Mouse (Mus musculus) adrenal gland (tissue): ENCODE results near the gene Synpr.

Experiments used
- intact Hi-C: fragments of 180-260 bp; cut with DNase I; formaldehyde crosslinking; loops from one replicate; pipeline ENCODE4 v1.15.1; 2025

Synpr gene

DNA sequence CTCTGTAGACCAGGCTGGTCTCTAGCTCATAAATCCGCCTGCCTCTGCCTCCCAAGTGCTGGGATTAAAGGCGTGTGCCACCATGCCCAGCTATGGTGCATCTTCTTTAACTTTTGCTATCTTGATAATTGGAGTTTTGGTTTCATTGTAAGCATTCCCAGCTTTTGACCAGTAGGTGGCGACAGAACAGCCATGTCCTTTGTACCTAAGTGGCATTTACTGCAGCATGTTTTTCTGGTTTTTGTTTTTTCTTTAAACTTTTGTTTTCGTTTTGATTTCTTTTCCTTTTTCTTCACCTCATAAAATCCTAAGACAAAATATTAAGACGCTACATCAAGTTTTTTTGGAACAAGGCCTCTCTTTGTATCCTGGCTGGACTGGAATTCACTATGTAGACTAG, 69.6 kb downstream of the Synpr start:
- intact Hi-C loops: loop anchor here (5.0 kb wide), 1 partner anchor 563 kb away; no protein-coding TSS in a partner anchor

DNA sequence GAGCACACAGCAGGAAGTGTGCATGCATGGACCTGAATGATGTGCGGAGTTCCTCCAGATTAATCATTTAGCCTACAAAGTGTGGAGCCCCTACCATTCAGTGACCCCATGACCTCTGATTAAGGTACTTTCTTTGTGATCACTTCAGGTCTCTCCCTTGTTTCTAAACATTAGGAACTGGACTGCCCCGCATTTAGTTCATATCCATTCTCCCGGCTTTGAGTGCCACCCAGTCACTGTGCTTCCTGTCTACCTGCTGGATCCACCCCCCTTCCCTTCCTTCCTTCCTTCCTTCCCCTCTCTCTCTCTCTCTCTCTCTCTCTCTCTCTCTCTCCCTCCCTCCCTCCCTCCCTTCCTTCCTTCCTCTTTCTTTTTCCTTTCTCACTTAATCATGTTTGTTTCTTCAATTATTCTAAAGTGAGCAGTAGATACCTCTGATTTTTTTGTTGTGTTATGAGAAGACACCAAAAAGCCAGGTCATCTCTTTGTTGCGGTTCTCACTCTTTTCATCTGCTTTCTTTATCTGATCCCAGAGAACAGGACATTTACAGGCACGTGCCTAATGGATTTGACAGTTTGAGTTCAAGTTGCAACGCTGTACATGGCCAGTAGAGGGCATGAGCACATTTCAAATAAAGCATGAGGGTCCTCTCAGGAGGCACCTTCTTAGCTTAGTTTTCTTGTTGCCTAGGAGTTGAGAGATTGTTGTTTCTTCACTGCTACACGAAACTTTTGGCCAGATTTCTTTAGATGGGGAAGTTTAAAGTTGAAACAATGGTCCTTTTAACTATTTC, 71.2 kb downstream of the Synpr start:
- intact Hi-C loops: no loop called here

DNA sequence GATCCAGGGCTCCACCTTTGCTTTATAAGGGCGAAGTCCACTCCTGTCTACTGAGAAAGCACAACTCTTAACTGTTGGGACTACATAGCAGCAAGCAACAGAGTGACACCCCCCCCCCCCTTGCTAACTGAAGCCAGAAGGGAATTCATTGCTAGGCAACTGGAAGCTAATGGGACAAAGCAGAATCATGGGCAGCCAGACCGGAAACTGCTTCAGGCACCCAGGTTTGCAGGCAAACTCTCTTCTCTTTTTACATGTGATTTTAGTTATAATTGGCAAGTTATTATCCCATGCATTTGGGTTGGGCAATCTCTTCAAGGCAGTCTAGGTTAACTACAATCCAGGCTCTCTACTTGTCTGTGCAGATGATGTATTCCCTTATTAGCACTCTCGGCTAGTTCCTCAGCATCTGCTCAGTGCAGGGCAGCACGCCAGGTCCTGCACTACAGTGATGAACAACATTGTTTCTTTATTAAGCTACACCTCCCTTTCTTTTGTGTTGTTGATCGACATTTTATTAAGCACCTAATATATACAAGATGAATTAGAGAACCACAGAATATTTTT, 72.6 kb downstream of the Synpr start:
- intact Hi-C loops: no loop called here

DNA sequence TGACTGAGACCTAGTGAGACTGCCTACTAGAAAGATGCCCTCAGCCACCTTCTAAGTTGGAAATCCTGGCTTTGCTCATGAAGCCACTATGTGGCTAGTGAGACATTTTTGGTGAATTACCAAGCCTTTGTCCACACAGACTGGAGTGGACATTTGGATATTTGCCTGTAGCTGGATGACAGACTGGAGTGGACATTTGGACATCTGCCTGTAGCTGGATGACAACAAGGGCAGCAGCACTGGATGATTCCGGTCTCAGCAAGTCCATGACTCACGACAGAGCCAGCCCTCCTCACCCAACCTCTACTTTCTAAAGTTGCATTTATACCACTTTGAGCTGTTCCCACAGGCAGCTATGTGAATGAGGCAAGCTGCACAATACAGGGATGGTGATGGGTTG, 73.5 kb downstream of the Synpr start:
- intact Hi-C loops: no loop called here

DNA sequence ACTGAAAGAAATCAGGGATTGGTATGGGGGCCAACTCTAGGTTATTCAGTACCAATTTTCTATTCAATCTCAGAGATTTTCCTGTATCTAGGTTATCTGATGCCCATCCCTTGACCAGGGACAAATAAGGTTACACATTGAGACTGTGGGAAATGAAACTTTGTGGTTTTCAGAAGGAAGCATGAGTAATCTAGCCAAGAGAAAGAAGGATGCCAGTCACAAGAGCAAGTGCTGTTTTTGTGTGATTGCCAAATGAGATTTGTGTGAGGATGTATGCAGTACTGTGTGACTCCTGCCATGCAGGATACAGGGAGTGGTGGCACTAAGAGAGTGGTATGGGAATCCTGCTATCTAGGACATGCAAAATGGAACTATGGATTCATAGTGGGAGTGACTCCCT, 76.6 kb downstream of the Synpr start:
- intact Hi-C loops: no loop called here

DNA sequence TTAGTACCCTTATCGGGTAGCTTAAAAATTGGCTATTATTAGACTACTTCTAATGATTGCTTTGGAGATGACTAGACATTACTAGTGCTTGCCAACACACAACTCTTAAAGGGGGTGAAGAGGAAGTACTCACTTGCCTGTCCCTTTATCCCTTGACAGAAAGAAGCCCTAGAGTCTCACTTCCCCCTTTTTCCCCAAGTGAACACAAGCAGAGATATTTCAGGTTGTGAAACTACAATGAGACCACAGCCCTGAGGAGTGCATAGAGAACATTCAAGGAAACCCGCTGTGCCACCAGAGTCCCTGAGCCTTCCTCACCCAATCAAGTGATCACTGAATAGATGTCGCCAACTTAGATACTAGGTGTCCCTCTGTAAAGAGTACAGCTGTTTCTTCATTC, 77.1 kb downstream of the Synpr start:
- intact Hi-C loops: no loop called here

DNA sequence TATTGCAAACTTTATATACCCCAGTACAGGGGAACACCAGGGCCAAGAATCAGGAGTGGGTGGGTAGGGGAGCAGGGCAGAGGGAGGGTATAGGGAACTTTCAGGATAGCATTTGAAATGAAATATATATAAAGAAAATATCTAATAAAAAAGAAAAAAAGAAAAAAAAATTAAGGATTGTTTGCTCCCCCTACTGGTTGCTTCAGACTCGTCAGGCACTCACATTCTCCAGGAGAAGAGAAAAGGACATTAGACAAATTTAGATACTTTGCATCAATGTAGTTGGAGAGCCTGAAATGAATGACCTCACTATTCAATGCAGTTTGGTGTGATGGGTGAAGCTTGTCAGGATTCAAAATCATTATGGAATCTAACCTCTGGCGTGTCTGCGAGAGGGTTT, 83.7 kb downstream of the Synpr start:
- intact Hi-C loops: no loop called here

DNA sequence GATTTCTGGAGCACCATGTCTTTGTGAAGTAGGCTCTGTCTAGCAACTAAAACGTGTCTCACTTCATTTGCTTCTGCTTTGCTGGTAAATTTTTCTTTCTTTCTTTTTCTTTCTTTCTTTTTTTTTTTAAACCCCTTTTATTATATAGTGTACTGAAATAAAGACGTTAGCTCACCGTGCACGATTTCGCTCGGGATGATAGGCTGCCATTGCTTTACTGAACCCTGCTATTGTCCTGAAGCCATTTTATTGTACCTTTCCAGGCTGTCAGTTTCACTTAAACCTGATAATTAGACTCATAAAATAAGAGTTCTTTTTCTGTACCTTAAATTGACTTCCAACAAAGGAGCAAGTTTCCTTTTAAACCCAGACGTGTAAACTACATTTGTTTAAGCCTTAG, 104.5 kb downstream of the Synpr start:
- intact Hi-C loops: no loop called here

DNA sequence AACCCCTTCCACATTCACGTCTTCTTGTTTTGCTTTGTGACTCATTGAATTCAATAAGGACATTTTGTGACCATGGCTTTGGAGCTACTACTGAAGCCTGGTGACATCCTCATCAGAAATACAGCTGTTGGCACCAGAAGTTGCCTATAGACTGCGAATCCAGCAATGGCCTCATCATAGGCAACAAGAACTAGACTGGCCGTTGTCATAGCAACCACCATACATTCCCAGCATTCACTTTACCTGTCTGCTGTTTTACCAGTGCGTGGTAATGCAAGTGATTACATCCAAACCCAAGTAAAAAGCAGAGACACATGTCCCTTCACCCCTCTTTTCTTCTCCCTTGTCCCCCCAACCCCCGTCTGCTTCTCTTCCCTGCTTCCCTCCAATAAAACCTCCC, 105.4 kb downstream of the Synpr start:
- intact Hi-C loops: no loop called here

DNA sequence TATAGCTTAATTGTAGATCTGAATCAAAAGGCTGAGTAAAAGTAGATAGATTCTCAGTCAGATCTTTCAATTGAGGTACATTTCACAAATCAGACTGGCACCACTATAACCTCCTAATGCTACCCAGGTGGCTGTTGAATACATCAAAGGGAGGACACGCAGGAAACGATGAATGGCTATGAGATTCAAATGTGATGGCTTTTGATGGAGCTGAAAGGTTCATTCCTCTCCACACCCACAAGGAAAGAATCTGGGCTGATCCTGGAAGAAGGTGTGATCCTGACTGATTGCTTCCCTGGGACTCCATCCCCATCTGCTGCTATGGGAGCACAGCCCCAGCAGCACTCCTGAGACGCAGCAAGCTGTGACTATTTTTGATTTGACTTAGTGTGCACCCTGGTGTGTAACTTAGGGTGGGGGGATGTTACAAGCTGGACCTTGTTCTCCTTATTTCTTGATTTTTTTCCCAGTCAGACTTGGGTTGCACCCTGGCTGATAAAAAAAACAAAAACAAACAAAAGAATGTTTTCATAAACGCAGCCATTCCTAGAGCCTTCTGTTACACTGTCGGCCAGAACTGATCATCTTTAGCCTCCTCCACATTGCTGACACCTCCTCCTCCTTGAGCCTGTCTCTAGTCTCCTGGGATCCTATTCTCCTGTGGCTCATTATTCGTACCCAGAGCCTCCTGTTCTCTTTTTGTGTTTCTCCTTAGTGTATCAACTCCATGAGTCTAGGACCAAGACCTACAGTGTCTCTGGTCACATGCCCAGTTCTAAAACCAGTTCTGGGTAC, 114.8 kb downstream of the Synpr start:
- intact Hi-C loops: no loop called here

DNA sequence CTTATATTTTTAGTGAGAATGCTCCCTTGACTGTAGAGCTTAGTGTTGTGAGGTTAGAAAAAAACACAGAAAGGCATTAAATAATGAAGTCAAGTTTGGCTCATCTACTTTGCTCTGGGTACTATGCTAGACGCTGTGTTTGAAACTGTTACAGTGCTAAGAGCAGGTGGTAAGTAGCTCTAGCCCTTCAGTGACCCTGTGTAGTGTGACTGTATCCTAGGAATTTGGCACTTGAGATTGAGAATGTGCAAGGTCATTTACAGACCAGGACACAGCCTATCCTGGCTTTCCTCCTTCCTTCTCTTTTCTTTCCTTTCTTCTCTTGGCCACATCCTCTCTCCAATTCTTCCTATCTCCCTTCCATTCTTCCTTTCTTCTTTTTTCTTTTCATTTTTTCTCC, 127.1 kb downstream of the Synpr start:
- intact Hi-C loops: no loop called here

DNA sequence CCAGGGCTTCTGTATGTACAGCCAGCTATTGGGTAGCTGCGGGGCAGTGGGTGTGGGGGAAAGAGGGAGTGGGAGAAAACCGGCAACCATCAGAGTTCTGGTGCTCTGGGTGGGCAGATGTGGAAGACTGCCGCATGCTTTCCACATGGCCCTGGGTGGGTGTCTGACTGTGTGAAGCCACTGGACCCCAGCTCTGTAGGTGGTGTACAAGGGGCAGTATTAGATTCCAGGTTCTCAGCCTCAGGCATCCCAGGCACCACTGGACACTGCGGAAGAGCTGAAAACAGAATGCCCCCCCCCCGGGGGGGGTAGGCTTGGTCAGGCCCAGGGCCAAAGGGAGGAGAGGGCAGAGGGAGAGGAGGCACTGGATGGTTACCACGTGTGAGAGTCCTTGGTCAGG, 156.1 kb downstream of the Synpr start:
- intact Hi-C loops: no loop called here

DNA sequence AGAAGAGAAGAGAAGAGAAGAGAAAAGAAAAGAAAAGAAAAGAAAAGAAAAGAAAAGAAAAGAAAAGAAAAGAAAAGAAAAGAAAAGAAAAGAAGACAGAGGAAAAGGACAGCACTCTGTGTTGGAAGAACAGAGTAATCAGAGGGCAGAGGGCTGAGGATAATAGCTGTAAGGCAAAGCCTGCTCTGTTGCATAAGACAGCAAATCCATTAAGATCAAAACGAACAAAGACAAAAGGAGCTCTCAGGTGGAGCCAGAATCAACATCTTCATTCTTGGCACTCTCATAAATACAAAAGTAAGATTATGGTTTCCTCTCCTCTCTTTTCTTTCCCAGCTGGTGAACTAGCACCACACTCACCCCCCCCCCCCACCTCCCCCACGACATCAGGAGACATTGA, 160.3 kb downstream of the Synpr start:
- intact Hi-C loops: no loop called here

DNA sequence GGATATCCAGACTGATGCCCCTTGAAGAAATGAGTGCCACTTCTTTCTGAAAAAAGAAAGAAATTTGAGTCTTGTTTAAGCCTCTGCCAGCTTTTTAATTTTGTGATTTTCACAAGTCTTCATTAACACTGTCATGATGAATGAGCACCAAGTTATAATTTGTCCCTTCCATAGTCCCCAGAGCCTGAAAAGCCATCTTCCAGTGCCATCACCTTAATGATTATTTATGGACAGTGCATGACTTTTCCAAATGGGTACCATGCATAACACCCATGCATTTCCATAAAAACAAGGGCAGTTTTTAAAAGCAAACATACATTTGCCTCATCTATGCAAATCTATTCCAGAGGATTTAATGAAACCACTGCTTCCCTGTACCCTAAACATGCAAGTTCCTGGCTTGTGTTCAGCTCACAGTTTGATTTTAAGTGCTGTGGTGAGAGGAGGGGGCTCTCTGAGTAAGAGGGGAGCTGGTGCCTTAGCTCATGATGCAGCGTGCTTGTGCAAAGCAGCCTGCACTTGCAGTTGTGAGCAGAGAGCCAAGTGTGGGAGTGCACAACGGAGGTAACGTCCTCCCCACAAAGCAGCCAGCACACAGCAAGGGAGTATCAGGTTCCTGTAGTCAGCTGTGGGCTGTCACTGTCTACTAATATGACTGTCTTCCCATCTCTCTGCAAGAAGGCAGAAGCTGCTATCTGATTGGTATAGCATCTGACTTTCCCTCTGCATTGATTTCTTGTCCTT, 169.1 kb downstream of the Synpr start:
- intact Hi-C loops: no loop called here

DNA sequence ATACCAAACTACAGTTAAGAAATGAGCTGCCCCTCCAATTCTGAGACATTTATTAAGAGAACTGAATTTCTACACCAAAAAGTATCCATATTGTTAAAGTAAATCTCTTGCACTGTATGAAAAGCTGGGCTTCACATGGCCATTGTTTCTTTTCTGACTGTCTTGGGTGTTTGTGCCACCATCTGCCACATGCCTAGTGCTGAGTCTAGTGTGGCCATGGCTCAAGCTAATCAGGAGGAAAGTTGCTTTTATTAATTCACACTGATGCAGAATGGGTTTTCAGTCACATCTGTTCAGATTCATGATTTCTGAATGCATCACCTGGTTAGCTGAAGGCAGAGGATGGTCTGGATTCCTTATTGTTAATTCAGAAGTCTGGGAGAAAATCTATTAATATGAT, 170.4 kb downstream of the Synpr start:
- intact Hi-C loops: loop anchor here (5.0 kb wide), 1 partner anchor 462 kb away; no protein-coding TSS in a partner anchor

DNA sequence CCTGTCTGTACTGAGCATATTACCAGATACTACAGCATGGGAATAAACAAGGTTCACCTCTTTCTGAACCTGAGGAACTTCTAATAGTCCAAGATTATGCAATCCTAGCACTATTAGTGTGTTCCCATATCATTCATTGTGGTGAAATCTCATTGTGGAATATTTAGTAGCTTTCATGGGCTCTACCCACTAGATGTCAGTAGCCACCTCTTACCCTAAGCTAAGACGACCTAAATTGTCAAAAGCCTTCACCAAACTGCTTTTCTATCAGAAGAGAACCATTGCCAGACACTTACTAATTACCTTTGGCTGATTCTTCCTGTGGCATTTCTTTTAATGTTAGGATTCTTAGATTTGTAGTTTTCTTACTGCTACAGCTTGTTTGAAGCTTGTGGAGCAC, 174.8 kb downstream of the Synpr start:
- intact Hi-C loops: loop anchor here (2.0 to 5.0 kb wide), 2 partner anchors 441 to 458 kb away; no protein-coding TSS in a partner anchor

DNA sequence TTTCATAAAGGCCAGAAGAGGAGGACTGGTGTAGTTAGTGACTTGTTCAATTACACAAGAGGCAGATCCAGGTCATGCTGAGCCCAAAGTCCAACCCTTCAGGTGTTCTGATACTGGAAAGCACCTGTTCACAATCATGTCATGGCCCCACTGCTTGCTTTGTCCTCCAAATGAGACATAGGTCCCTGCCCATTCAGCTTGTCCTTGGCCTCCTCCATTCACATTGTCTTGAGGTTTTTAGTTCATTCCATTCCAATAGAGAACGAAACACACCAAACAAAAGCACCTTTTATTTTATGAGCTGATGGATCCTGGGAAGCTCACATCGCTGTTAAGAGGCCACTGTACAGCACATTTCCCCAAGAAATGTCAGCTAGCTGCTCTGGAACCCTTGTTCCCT, 184.6 kb downstream of the Synpr start:
- intact Hi-C loops: no loop called here

DNA sequence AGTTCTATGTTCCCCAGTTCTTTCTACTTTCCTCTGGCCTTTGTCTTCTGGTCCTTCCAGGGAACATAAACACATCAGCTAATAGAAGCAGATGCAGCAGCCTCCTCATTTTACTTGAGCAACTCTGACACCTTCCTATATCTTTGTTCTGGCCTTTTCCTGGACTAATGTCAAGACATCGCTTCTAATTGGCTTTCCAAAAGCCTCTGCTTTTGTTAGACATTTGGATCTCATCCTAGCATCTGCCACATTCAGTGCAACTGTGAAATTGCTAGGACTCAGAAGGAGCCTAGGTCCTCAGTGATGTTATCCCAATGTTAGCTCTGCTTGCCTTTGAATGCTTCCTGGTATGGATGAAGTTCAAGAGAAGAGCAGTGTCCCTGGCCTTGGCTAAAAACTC, 193.2 kb downstream of the Synpr start:
- intact Hi-C loops: no loop called here

DNA sequence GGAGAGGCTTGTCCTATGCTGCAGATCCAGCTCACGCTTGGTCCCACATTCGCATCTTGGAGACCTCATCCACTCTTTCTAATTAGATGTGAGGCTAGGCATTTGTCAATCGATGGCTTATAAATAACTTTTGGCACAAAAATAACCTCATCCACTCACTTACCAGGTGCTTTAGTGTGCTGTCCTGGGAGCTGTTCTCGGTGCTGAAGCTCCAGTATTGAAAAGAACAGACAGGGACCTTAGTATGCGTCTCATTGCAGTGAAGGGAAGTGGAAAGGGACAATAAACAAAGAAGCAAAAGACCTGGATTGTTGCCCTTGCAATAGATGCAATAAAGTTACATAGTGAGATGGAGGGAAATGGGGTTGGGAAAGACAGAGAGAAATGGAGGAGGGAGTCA, 220.8 kb downstream of the Synpr start:
- intact Hi-C loops: no loop called here

DNA sequence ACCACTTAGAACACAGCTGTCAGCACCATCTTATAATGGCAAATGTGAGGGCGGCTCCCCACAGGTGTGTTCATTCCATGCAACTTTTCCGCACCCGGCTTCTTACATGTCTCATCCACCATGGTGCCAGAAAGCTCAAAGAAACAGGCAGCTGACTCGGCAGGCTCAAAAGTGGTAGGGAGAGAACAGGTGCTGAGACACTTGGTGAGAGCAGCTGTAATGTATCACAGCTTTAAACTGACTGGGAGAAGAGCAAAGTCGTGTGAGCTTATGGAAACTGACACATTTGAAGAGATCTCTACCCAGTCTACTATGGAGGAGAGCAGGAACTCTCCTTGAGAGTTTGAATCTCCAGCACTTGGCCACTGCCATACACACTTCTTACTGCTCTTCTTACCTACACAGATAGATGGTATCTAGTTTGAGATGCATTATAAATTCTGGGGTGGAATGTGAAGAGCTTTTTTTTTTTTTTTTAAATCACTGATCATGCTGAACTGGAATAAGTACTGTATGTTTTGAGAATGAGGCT, 234.1 kb downstream of the Synpr start:
- intact Hi-C loops: no loop called here

DNA sequence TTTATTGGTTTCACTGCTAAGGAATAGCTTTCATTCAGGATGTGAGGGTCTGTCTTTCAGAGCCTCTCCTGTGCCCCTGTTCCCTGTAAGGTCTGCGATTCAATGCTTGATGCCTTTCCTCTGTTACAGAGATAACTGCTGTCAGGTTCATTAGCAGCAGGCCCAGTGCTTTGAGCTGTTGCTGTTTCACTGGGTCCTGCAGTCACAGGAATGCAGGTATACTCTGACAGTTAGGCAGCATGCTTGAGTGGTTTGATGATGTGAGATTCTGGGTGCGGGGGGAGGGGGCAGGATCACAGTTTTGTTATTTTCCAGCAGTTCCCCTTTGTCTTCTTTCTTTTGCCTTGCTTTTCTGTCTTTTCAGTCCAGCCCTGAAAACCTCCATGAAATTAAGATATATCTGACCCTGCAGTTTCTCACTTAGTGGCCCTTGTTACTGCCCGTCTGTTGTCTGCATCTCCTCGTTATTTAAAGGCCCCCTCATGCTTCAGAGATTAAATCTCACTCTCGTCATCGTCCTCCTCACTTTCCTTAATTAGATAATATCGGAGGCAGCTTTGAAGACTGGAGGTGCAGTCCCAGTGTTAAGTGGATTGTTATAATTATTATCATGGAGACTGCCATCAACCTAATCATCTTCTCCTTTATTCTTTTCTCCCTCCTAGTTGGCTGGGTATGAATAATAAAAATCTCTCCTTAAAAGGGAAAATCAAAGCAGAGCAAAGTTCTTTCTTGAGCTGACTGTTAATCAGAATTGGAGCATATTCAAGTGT, 234.8 kb downstream of the Synpr start:
- intact Hi-C loops: no loop called here
